Mouse (Mus musculus): ENCODE results near the gene Ypel3.
"Not testable (repeated sequence)": the region's sequence is repeated elsewhere in the genome, so short reads cannot be mapped to it uniquely, and the experiment has no call there.

The Ypel3 gene

GRCm38 (mm10) chr7:126776598-126777057 is at the start of gene Ypel3:
Ypel3 (plus strand) TSS chr7:126776955.
- DNase-seq (ENCODE audit: low spot score): no peak

GRCm38 (mm10) chr7:126730256-126730789 is 46.4 kb upstream of the Ypel3 start:
- DNase-seq (ENCODE audit: low spot score): not testable (repeated sequence)

GRCm38 (mm10) chr7:126736122-126736521 is 40.6 kb upstream of the Ypel3 start:
- DNase-seq (ENCODE audit: low spot score): no peak

GRCm38 (mm10) chr7:126739551-126739950 is 37.2 kb upstream of the Ypel3 start:
- no peak for DNase-seq (ENCODE audit: low spot score)

- DNase-seq (ENCODE audit: low spot score): no peak
These were observed 36.5 kb upstream of the Ypel3 start for GRCm38 (mm10) chr7:126740132-126740735.

GRCm38 (mm10) chr7:126740977-126741376 is 35.8 kb upstream of the Ypel3 start:
- no peak for DNase-seq (ENCODE audit: low spot score)

- DNase-seq (ENCODE audit: low spot score): no peak
These were observed 35.3 kb upstream of the Ypel3 start for GRCm38 (mm10) chr7:126741452-126741851.

- DNase-seq (ENCODE audit: low spot score): no peak
These were observed 34.7 kb upstream of the Ypel3 start for GRCm38 (mm10) chr7:126741964-126742482.

- DNase-seq (ENCODE audit: low spot score): no peak
These were observed 30.7 kb upstream of the Ypel3 start for GRCm38 (mm10) chr7:126746066-126746465.

GRCm38 (mm10) chr7:126746798-126747197 is 30.0 kb upstream of the Ypel3 start:
- no peak for DNase-seq (ENCODE audit: low spot score)

GRCm38 (mm10) chr7:126748824-126749223 is 27.9 kb upstream of the Ypel3 start:
- DNase-seq (ENCODE audit: low spot score): no peak

GRCm38 (mm10) chr7:126749582-126750343 is 27.0 kb upstream of the Ypel3 start:
- DNase-seq (ENCODE audit: low spot score): no peak

GRCm38 (mm10) chr7:126754866-126755265 is 21.9 kb upstream of the Ypel3 start:
- no peak for DNase-seq (ENCODE audit: low spot score)

- no peak for DNase-seq (ENCODE audit: low spot score)
These were observed 18.2 kb upstream of the Ypel3 start for GRCm38 (mm10) chr7:126758539-126758938.

GRCm38 (mm10) chr7:126759050-126759671 is 17.6 kb upstream of the Ypel3 start, which contains the start of gene Mapk3:
Mapk3 (plus strand) TSS chr7:126759601.
- peak; percentile 67 for DNase-seq (ENCODE audit: low spot score)

GRCm38 (mm10) chr7:126759672-126760390 is 16.9 kb upstream of the Ypel3 start:
- DNase-seq (ENCODE audit: low spot score): no peak

- peak; percentile 61 for DNase-seq (ENCODE audit: low spot score)
These were observed 16.4 kb upstream of the Ypel3 start for GRCm38 (mm10) chr7:126760391-126760802.

- DNase-seq (ENCODE audit: low spot score): no peak
These were observed 15.8 kb upstream of the Ypel3 start for GRCm38 (mm10) chr7:126760956-126761355.

GRCm38 (mm10) chr7:126761529-126762067 is 15.2 kb upstream of the Ypel3 start:
- DNase-seq (ENCODE audit: low spot score): no peak

- DNase-seq (ENCODE audit: low spot score): no peak
These were observed 14.2 kb upstream of the Ypel3 start for GRCm38 (mm10) chr7:126762471-126763008.

- DNase-seq (ENCODE audit: low spot score): no peak
These were observed 11.2 kb upstream of the Ypel3 start for GRCm38 (mm10) chr7:126765540-126765939.

All from ovary, postnatal 10 days (tissue).